Mouse (Mus musculus): Measurements from ENCODE around the gene Tmem150b.

Tmem150b gene

DNA sequence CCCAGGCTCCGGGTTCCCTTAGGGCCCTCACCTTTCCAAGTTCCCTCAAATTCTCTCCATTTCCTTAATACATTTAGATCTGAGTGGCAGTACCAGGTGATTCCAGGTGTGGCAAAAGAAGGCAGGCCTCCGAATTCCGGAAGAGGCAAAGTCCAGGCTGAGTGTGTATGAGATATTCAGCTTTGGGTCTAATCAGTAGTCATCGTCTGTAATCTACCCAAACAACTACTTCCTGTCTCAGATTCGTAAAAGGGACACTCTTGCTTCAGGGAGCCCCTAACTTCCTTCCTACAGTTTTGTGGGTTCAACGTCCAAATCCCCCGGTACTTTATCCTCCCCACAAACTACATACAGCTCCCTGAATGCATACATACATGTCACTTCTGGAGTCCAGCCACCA lies at the start of gene Tmem150b:
TSS of gene Tmem150b (minus strand) at position 81 of the 400 bp plus-strand sequence.
- no peak for DNase-seq

GRCm38 (mm10) chr7:4771202-4771601 lies 46.2 kb upstream of the Tmem150b start, which contains the start of gene Fam71e2:
Fam71e2 (minus strand) TSS chr7:4771302.
- DNase-seq = no peak

DNA sequence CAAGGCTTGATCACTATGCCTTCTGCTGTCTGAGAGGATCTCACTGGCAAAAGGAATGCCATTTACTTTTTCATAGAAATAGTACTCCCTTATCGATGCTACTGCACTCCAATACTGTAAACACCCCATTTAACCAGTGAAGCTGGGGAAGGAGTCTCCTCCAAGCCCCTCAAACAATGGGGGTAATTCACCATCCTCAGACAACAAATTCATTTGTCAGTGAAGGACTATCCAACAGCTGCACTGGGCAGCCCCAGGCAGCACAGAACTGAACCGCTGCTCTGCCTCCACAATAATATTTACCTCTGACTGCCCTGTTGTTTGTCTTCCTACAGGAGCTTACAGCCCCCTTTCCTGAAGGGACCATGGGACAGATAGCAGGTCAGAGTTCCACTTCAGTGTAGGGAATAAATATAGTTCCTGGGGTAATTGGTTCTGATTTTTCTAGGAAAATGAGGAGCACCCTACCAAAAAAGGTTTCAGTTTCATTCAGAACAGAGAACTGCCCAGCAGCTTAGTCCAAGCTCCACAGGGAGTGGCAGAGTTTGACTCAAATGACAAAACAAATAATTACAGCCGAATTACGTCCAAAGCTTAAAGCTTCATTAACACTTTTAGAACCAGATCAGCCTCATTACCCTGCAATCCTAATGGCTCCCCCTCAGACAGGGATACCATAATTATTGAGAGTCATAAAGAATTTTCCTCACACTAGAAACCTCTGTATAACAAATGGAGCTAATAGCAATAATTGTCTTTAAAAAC lies 40.1 kb upstream of the Tmem150b start:
- DNase-seq = no peak

- DNase-seq = no peak
Measured at GRCm38 (mm10) chr7:4759670-4760069, 34.6 kb upstream of the Tmem150b start.

- DNase-seq = no peak
Measured at GRCm38 (mm10) chr7:4752821-4753570, 27.9 kb upstream of the Tmem150b start, which contains the start of gene Cox6b2. Cox6b2 (minus strand) TSS chr7:4753094.

- no peak for DNase-seq
Measured at GRCm38 (mm10) chr7:4751971-4752820, 27.1 kb upstream of the Tmem150b start.

- DNase-seq = no peak
Measured at GRCm38 (mm10) chr7:4749169-4749568, 24.1 kb upstream of the Tmem150b start.

DNA sequence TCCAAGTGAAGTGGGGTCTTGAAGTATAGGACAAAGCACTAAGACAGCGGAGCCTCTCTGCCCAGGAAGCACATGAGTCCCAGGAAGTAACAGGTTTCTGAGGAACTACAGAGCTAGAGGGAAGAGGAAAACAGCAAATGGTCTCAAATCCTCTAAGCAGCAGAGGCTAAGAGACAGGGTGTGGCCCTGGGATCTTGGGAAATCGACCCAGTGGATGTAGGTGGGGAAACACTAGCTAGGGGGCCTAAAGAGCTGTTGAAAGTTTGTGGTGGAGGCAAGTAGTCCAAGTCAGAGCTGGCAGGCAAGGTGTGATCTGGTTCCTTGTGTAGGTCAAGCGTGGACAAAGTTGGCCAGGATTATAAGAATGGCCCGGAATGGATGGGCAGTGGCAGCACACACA lies 23.3 kb upstream of the Tmem150b start:
- DNase-seq = no peak

DNA sequence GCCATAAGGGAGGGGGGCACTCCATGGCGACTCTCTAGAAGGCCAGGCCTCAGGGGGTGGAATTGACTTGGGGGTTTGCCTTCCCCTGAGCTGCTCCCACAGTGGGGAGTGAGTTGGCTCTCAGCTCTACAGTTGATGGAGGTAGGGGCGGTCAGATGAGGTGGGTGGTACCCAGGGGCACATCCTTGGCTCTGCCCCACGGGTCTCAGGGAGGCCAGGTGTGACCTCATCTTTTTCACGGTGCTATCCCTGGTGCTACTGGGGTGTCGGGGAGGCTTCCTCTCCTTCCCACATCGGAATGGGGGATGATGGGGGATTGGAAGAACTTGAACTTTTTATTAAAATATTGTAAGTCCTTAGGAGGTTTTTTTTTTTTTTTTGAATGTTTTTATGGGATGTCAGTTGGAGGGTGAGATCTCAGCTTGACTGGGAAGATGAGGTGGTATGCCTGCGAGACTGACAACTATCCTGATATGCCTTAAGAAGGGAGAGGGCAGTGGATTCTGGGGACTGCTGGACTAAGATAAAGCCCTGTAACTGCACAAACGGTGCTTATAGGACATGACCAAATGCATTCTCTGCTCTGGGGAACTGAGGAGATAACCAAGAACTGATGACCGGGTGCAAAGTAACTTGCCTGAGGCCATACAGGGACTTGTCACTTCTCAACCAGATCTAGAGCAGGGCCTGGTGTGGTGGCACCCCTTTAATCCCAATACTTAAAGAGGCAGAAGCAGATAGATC lies 22.3 kb upstream of the Tmem150b start:
- DNase-seq = no peak

DNA sequence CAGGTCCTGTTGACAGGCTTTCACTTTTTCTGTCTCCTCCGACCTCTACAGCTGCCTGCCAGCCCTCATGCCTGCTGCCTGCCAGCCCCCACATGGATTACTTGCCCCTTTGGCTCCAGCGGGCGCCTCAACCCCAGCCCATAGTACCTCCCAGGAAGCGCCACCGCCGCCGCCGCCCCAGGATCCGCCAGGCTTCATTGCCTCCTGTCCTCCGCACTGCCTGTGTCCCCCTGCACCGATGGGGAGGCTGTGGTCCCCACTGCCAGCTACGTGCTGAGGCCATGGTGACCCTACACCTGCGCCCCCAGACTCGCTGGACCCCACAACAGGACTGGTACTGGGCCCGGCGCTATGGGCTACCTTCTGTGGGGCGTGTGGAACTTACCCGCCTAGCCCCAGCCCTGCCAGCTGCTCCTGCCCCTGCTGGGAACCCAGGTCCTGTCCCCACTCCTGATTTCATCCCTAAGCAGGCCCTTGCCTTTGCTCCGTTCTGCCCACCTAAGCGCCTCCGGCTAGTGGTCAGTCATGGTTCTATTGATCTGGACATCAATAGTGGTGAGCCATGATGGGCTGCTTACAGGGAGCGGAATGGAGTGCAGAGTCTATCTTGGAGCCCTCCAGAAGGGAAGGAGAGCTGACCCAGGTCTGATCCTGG lies 21.4 kb upstream of the Tmem150b start:
- DNase-seq = no peak

GRCm38 (mm10) chr7:4744886-4745285 lies 19.8 kb upstream of the Tmem150b start:
- no peak for DNase-seq

DNA sequence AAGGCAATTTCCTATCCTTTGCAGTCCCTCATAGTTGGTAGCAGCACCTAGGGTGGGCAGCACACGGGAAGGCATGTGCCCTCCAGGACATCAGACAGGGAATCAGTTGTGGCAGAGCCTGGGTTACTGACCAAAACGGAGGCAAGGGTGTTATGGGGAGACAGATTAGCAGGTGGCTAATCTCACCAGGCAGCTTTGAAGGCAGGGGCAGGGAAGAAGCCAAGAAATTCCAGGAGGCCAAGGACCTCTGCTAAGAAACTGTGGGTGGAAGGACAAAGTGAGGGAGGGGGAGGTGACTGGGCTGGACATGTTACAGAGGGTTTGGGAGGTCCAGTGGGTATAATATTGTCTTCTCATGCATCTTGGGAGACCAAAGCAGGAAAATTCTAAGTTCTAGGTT lies 18.3 kb upstream of the Tmem150b start:
- DNase-seq = no peak

- DNase-seq = peak; percentile 25
Measured at GRCm38 (mm10) chr7:4742482-4742819, 17.4 kb upstream of the Tmem150b start.

GRCm38 (mm10) chr7:4741672-4742481 lies 16.8 kb upstream of the Tmem150b start:
- peak; percentile 39 for DNase-seq

DNA sequence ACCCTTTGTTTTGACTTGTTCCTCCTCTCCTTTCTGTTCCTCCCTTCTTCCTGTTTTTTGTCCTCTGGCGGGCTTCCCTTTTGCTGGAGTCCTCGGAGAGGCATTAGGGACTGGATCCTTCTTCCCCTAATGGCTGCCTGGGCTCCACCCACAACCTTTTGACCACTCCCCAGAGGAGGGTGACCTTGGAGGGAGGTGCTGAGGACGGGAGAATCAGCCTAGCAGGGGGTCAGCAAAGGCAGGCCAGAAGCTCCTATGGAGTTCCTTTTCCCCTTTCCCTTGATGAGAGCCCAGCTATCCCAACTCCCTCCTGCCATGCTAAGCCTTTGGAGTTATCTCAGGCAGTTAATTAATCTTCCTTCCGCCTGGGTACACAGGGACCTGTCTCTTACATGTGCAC lies 16.1 kb upstream of the Tmem150b start:
- peak; percentile 69 for DNase-seq

DNA sequence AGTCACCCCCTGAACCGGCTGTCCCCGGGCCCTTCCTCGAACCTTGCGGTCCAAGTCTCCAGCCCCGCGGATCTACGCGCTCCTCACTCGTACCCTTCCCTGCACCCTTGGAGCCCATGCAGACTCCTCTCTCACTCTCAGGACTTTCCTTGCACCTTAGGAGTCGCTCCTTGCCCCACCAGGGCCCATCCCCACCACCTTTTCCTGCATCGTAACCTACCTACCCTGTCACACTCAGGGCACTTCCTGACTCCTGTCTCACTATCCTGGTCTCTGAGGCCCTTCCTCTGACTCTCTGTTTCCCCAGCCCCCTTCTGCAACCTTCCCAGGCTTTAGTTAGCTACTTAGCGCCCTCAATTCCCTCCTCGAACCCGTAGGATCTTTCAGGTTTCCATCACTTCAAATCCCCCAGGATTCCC lies 15.3 kb upstream of the Tmem150b start:
- no peak for DNase-seq

DNA sequence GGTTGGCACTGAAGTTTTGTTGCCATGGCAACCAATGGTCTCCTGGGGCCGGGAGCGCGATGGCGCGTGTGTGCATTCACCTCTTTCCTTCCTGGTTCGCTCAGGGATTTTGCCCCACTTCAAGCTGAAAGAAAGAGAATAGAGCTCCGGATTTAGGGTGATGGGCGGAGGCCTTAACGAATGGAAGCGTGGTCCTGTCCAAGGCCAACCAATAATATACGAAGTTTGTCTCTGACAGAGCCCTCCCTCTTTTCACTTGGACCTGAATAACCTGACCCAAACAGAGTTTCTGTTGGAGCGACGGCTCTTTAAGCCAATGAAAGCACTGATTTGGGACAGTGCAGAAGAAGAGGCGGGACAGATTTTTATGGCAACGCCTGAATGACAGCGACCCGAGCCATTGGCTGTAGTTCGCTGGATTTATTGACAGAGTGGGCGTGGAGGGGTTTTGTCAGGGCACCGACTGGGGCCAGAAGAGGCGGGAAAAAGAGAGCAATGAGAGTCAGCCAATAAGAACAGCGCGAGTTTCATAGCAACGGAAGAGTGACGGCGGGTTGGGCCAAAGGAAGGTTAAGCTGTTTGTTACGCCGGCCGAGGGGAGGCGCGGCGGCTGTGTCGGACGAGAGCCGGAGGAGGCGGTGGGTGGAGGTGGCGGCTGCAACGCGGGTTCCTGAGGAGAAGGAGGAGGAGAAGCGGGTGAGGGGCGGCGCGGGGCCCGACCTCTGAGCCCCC lies 14.7 kb upstream of the Tmem150b start, which contains the start of gene Kmt5c:
TSS of gene Kmt5c (plus strand) at position 572 of the 732 bp plus-strand sequence.
- peak; percentile 98 for DNase-seq

DNA sequence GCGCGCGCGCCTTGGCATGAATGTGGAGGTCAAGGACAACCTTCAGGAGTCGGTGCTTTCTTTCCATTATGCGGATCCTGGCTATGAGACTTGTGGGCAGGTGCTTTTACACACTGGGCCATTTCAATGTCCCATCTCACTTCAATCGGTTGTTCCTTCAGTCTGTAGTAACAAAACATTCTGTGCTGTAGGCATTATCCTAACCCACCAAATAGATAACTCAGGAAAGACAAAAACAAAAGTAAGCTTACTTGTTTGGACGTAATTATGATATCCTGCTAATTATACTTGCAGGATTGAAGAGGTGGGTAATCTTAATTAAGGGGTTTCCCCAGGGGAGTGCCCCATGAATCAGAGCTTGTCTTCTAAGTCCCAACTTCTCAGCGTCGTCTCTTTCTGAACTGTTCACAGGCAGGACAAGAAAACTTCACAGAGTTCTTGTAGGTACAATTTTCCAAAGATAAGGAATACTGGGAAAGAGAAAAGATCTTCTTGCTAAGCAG lies 14.0 kb upstream of the Tmem150b start:
- no peak for DNase-seq

DNA sequence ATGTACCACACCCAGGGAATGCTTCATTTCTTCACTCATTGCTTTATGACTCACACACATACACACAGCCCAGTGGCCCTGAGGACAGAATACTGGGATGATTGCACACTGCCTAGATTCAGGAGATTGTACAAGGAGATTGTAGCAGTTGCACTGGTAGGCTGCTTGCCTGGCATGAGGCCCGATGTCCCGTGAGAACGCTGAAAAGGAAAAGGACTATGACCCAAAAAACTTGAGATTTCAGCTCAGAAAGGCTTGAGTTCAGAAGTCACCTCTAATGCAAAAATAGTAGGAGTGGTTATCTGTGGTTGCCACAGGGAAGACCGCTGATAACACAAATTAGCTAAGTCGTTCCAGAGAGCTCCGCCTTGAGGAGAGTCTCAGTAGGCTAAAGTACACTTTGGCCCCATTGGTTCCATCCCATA lies 7.9 kb upstream of the Tmem150b start:
- DNase-seq = no peak

DNA sequence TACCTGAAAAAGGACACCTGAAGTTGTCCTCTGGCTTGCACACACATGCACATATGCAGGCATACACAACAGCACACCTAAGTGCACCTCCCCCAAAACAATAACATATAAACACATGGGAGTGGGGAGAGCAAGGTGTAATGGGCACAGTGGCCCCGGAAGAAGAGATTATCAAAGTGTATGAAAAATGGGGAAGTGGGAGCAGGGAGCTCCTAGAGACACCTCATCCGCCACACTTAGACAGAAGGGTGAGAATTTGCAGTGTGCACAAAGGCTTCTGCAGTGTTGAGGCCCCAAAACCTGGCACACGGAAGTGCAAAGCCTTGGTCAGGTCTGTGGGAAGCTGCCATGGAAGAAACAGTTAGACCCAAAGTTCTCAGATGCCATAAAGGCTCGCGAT lies 6.0 kb upstream of the Tmem150b start:
- DNase-seq = no peak

All from cerebellum, adult 11 months (tissue).